Mouse (Mus musculus) bone marrow, adult 2 months (tissue): Measurements from ENCODE around the gene Gm49405.
A peak's percentile ranks its signal among the peaks of the same experiment; 100 is the strongest.

Experiments used
- CTCF ChIP-seq: fragments of 200-500 bp; IDR thresholded peaks from 2 replicates; pipeline ENCODE4 v1.5.1; 2011; ENCODE audit warnings: low read length, control low read depth; ENCODE audit not compliant: control insufficient read depth, insufficient read depth
- POLR2A ChIP-seq: fragments of 200-500 bp; IDR thresholded peaks from 2 replicates; pipeline ENCODE4 v1.6.1; 2011; ENCODE audit warnings: low read depth, mild to moderate bottlenecking, control low read depth, low read length, borderline replicate concordance; ENCODE audit not compliant: control insufficient read depth

GRCm38 (mm10) chr19:4000119-4000900, at the start of gene Gm49405, which contains the start of gene Nudt8:
- TF ChIP-seq CTCF = peak; percentile 78
- peak; percentile 93 for TF ChIP-seq POLR2A
